Mouse (Mus musculus): ENCODE results near the gene Dnm3.

- peak; percentile 92 for TF ChIP-seq CTCF (IDR thresholded peaks at IDR 0.05)
- peak; percentile 75 for TF ChIP-seq EP300 (IDR thresholded peaks at IDR 0.05; ENCODE audit: insufficient read depth, low read depth, low read length)
- peak; percentile 70; the same call in 1 of the 2 replicates for TF ChIP-seq POLR2A (IDR thresholded peaks at IDR 0.05; ENCODE audit: insufficient read depth, low read depth, low read length)
These were observed 509.0 kb downstream of the Dnm3 start, which contains the start of gene Pigc for GRCm38 (mm10) chr1:161968589-161969407.

All from heart, adult 2 months (tissue).